Mouse (Mus musculus): ENCODE data around the gene Rpf2.

Gene Rpf2

DNA sequence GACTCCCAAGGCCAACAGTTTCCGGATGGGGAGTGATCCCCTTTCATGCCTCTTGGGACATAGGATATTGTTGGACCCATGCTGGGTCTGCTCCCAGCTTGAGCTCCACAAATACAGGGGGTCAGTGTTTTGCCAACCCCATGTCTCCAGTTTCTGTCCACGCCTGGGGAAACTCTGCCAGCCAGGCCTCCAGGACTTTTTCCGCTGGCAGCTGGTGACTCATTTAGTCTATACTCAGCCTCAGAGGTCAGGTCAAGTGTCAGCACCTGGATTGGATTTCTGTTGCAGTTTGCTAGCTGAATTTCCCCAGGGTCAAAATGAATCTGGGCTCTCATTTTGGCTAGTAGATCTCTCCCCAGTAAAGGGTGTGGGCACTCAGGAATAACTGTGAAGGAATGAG is 58.0 kb downstream of the Rpf2 start:
- in situ Hi-C loops (cut with MboI; ENCODE audit: low pct_unique_long_range_greater_than_20kb in 1 of 2, low sequenced_read_pairs in 2 of 2, unreplicated experiment in 1 of 2) = no loop called here

DNA sequence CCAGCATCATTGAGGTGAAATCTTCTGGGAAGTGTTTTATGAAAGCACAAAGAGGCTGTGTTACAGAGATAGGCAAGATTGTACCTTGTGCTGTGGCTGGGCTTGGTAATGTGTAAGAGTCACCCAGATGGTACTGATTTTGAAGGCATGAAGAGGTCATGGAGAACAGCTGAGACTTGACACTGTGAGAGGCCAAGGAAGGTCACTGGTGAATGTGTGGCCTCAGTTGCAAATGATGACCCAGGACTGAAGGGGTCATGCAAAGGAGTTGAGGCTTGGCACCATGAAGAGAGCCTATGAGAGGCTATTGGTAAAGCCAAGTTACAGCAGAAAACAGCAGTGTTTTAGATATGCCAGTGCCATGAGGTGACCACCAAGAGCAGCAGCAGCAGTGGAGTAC is 60.9 kb downstream of the Rpf2 start:
- in situ Hi-C loops (cut with MboI; ENCODE audit: low pct_unique_long_range_greater_than_20kb in 1 of 2, low sequenced_read_pairs in 2 of 2, unreplicated experiment in 1 of 2) = no loop called here

DNA sequence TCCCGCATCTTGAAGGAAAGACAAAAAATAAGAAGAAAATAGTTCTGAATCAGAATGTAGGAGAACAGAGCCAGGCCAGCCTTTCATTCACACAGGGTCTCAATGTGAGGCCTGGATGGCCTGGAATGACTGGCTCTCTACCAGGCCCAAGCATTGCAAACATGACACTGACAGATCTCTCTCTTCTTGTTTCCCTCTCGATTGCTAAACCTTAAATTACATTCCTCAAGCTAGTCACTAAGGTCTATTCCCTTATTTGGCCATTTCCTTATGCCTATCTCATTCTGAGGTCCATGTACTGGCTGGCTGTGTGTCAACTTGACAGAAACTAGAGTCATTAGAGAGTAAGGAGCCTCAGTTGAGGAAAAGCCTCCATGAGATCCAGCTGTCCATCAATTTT is 66.8 kb downstream of the Rpf2 start:
- in situ Hi-C loops (cut with MboI; ENCODE audit: low pct_unique_long_range_greater_than_20kb in 1 of 2, low sequenced_read_pairs in 2 of 2, unreplicated experiment in 1 of 2) = no loop called here

DNA sequence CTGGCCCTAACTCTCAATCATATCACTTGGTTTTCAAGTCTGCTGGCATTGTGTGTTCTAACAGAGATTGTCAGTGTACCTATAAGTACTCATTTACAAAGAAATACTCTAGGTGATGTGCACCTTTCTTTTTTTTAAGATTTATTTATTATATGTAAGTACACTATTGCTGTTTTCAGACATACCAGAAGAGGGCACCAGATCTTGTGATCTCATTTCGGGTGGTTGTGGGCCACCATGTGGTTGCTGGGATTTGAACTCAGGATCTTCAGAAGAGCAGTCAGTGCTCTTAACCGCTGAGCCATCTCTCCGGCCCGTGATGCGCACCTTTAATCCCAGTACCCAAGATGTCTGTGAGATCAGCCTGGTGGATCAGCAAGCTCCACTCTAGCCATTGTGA is 67.7 kb downstream of the Rpf2 start:
- in situ Hi-C loops (cut with MboI; ENCODE audit: low pct_unique_long_range_greater_than_20kb in 1 of 2, low sequenced_read_pairs in 2 of 2, unreplicated experiment in 1 of 2) = no loop called here

DNA sequence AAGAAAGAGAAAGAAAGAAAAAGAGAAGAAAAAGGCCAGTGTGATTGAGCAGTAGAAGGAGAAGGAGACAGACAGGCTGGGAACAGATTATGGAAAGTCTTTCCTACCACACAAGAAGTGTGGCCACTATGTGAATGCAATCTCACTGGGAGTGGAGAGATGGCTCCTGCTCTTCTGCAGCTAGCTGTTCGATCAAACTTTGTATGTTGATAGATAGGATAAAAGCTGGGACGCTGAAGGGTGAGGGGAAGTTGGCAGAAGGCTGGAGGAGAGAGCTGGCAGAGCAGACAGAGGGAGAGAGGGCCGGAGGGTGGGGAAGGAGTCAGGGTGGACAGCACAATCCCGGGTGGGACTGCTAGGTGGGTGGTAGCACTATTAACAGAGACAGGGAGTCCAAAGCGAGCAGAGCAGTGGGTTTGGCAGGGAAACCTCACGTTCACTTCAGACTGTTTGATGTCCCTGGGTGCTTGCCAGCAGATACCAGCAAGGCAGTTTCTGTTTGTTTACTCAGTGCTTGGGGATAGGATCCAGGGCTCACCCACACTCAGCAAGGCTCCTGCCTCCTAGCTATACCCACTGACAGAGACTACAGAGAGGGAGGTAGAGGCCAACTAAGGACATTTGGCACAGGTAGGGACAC is 69.4 kb downstream of the Rpf2 start:
- in situ Hi-C loops (cut with MboI; ENCODE audit: low pct_unique_long_range_greater_than_20kb in 1 of 2, low sequenced_read_pairs in 2 of 2, unreplicated experiment in 1 of 2) = no loop called here

Data from mouse embryonic stem cell (cell line).